Mouse (Mus musculus) MEL (cell line): ENCODE measurements around the gene Olfr1249.
"Not testable (repeated sequence)": the region's sequence is repeated elsewhere in the genome, so short reads cannot be mapped to it uniquely, and the experiment has no call there.

Source experiments
- CHD1 ChIP-seq: IDR thresholded peaks from 2 replicates; pipeline ENCODE4 v1.6.1; 2012; ENCODE audit warnings: low read depth, mild to moderate bottlenecking, inconsistent platforms, low read length, improper control_type of control experiment
- CTCF ChIP-seq, 3 experiments: IDR thresholded peaks in 2 of 3; conservative IDR thresholded peaks in 1 of 3; 2 replicates each; pipeline ENCODE4 v1.5.1; 2011 to 2012; ENCODE audit warnings: low read length in 3 of 3, low read depth in 2 of 3, mild to moderate bottlenecking in 2 of 3, improper control_type of control experiment in 1 of 3, inconsistent platforms in 1 of 3, mixed read lengths in 1 of 3, moderate library complexity in 1 of 3; ENCODE audit not compliant: control insufficient read depth in 1 of 3, insufficient read depth in 1 of 3, poor library complexity in 1 of 3, severe bottlenecking in 1 of 3
- EP300 ChIP-seq, 2 experiments: IDR thresholded peaks; 2 replicates each; pipeline ENCODE4 v1.6.1; 2011; ENCODE audit warnings: improper control_type of control experiment in 2 of 2, low read length in 2 of 2, low read depth in 1 of 2, mild to moderate bottlenecking in 1 of 2
- GATA1 ChIP-seq: IDR thresholded peaks from 2 replicates; pipeline ENCODE4 v1.6.1; 2011; ENCODE audit warnings: low read depth, low read length, improper control_type of control experiment
- MAX ChIP-seq: IDR thresholded peaks from 2 replicates; pipeline ENCODE4 v1.6.1; 2011; ENCODE audit warnings: low read length, improper control_type of control experiment
- MAZ ChIP-seq: IDR thresholded peaks from 2 replicates; pipeline ENCODE4 v1.6.1; 2012; ENCODE audit warnings: low read depth, mild to moderate bottlenecking, inconsistent platforms, low read length, improper control_type of control experiment
- POLR2A ChIP-seq, 2 experiments: IDR thresholded peaks; 2 replicates each; pipeline ENCODE4 v1.6.1; 2011 to 2012; ENCODE audit warnings: low read length in 2 of 2, mild to moderate bottlenecking in 2 of 2, control low read depth in 1 of 2, improper control_type of control experiment in 1 of 2, low read depth in 1 of 2, moderate library complexity in 1 of 2; ENCODE audit not compliant: control insufficient read depth in 1 of 2, insufficient read depth in 1 of 2, poor library complexity in 1 of 2
- POLR2AphosphoS5 ChIP-seq: IDR thresholded peaks from 2 replicates; pipeline ENCODE4 v1.6.1; 2012; ENCODE audit warnings: low read depth, borderline replicate concordance, mild to moderate bottlenecking, inconsistent platforms, low read length, moderate library complexity, mixed read lengths
- SMC3 ChIP-seq: IDR thresholded peaks from 2 replicates; pipeline ENCODE4 v1.6.1; 2011; ENCODE audit warnings: low read depth, low read length, improper control_type of control experiment
- TBP ChIP-seq: IDR thresholded peaks from 2 replicates; pipeline ENCODE4 v1.8.0; 2011; ENCODE audit warnings: low read depth, low read length, improper control_type of control experiment
- TCF12 ChIP-seq: IDR thresholded peaks from 2 replicates; pipeline ENCODE4 v1.6.1; 2014; ENCODE audit warnings: low read depth, mild to moderate bottlenecking, inconsistent platforms, low read length, improper control_type of control experiment, moderate library complexity
- ZC3H11A ChIP-seq: IDR thresholded peaks from 2 replicates; pipeline ENCODE4 v1.6.1; 2012; ENCODE audit warnings: low read depth, mild to moderate bottlenecking, inconsistent platforms, low read length, improper control_type of control experiment

GRCm38 (mm10) chr2:89618145-89618544, 16.6 kb downstream of the Olfr1249 start, which contains the start of gene Olfr1248:
- not testable (repeated sequence) for TF ChIP-seq POLR2A (IDR thresholded peaks at IDR 0.05; ENCODE audit: control insufficient read depth in 1 of 2, insufficient read depth in 1 of 2, low read depth in 1 of 2, low read length in 2 of 2, poor library complexity in 1 of 2); CTCF (IDR thresholded peaks at IDR 0.05 in 2 of 3, conservative IDR thresholded peaks at IDR 0.05 in 1 of 3; ENCODE audit: control insufficient read depth in 1 of 3, insufficient read depth in 1 of 3, low read depth in 2 of 3, low read length in 3 of 3, poor library complexity in 1 of 3, severe bottlenecking in 1 of 3); MAX; EP300 (IDR thresholded peaks at IDR 0.05; ENCODE audit: low read depth in 1 of 2, low read length in 2 of 2); SMC3; TBP; POLR2AphosphoS5; MAZ; CHD1; TCF12; GATA1; ZC3H11A
